Mouse (Mus musculus): Measurements from ENCODE around the gene Mrpl1.

Gene Mrpl1

DNA sequence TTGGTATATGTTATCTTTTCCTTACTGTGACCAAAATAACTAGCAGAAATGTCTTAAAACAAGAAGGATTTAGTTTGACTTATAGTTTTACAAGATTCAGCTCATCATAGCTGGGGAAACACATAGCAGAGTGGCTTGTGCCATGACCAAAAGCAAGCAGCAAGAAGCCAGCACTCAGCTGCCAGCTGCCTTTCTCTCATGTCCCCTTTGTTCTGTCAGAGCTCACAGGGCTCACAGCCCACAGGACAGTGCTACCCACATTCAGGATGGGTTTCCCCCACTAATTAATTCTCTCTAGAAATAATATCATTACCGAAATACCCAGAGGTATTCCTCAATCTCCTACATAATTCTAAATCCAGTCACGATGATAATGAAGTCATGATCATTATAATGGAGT is 1.8 kb upstream of the Mrpl1 start:
- no peak for DNase-seq (ENCODE audit: low spot score)

DNA sequence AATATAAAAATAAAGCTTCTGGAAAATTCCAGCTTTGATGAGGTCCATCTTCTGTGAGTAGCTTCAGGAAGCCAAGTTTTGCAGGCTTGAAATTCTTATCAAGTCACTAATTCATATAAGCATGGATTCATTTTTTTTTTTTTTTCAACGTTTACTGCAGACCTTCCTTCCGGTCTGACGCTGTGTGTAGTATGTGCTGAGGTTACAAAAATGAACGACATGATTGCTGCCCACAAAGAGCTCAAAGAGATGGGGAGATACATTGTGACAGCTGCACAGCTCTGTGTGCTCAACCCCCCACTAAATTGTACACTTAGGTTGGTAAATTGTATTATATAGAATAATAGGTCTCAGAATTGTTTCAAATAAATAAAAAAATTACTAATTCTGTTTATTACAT is 750 bp upstream of the Mrpl1 start:
- no peak for DNase-seq (ENCODE audit: low spot score)

DNA sequence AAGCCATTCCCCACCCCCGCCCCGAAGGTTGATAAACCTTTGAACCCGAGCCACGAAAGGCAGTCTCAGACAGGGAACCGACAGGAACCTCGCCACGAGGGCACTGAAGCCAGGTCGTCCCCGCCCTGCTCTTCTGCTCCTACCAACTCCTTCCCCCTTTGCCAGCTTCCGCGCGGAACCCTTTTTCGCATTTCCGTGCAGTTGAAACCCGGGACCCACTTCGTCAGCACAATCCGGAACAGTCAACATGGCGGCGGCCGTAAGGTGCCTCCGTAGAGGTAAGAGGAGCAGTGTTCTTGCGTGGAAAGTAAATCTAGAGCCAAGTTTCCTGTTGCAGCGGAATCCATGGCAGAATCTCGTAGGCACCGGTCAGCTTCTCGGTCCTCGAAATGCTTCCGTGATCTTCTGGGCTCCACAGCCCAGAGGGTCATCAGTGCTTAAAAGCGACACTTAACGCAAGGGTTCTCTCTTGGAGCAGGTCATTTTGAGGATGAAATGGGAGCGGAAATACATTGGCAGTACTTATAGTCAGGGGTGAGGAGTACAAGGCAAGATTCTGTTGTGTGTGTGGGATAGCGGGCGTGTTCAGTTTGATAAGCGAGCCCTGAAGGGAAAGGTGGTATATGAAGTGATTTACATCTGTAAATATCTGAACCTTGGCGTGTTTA is 757 bp downstream of the Mrpl1 start:
- DNase-seq (ENCODE audit: low spot score) = peak; percentile 82

DNA sequence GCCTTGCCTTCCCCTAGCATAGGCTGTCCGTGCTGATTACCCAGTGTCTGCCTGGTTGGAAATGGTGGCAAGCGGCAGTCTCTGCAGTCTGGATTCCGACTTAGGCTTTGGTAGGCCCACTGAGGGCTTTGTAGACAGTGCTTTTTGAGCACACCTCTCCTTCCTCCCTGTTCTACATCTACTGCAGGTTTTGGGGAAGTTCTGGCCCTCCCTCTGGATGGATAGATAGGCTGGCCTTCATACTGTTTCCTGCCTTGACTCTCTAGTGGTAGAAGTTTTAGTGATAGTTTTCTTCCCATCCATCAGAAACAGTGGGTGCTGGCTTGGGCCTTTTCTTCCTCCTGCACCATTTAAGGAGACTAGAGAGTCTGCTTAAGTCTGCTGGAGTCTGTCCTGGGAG is 9.4 kb downstream of the Mrpl1 start:
- no peak for DNase-seq (ENCODE audit: low spot score)

DNA sequence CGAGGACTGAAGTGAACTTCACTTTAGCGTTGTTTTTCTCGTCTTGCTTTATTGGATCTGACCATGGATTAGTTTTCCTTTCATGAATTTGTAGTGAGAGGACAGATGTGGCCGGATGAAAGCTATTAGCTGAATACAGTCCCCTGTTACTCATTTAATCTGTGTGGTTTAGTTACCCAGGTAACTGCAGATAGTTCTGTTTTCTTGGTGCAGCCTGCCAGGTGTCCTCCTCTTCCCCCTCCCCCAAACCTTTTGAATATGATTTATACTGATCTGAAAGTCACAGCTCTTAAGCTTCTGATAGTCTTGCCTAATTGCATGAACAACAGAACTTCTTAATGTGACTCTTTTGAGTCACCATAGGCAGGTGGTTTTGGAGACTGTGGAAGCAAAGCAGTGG is 10.2 kb downstream of the Mrpl1 start:
- no peak for DNase-seq (ENCODE audit: low spot score)

DNA sequence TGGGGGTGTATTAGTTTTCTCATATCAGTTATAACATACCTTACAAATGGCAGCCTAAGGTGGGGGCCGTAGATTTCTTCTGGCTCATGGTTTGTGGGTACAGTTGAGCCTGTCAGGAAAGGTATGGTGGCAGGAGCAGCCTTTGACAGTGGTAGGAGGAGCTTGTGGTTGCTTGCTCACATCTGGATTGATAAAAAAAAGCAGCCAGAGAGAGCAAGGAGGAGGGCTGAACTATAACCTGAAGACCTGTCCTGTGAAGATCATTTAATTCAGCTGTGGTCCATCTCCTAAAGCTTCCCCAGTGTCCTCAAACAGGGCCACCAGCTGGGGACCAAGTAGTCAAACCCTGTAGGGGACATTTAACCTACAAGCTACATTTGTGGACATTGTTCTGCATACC is 12.0 kb downstream of the Mrpl1 start:
- DNase-seq (ENCODE audit: low spot score) = no peak

DNA sequence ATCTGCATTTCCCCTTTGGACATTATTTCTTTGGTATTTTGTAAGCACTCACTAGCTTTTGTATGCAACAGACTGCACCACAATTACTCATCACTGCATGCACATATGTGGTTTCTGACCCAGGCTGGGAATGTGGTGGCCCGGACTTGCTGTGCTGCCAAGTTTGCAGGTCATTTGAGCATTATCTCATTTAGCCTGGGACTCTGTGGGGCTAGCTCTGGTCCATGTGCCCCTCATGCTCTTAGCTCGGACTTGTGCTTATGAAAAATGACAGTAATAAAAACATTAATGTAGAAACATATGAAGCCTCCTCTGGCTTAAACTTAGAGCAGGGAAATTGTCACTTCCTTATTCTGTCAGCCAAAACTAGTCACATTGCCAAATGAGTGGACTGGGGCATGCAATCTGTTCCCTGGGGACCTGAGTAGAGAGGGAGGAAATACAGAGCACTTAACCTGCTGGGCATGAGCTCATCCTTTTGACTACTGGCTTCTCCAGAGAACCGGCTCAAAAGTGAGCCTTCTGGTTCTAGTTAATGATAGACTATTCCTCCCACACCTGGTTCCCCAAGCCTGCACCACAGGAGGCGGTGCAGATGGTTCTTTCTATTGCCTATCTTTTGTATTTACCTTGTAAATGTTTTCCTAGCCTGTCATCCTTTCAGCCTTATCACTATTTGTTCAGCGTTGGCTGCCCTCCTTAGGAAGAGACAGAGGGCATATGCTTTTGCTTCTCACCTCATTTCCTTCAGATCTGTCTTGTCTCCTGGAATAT is 12.7 kb downstream of the Mrpl1 start:
- peak; percentile 21 for DNase-seq (ENCODE audit: low spot score)

DNA sequence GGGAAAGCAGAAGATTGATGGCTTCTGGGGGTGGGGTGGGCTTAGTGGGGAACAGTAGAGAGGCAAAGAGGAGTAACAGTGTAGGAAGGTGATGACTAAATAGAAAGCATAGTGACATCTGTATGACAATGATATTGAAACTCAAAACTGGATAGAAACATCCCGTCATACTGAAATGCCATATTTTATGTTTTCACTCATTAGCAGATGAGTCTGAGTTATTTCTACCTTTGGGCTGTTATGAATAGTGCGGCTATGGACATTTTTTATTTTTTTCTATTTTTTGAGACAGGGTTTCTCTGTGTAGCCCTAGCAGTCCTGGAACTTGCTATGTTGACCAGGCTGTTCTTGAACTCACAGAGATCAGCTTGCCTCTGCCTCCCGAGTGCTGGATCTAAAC is 13.7 kb downstream of the Mrpl1 start:
- no peak for DNase-seq (ENCODE audit: low spot score)

DNA sequence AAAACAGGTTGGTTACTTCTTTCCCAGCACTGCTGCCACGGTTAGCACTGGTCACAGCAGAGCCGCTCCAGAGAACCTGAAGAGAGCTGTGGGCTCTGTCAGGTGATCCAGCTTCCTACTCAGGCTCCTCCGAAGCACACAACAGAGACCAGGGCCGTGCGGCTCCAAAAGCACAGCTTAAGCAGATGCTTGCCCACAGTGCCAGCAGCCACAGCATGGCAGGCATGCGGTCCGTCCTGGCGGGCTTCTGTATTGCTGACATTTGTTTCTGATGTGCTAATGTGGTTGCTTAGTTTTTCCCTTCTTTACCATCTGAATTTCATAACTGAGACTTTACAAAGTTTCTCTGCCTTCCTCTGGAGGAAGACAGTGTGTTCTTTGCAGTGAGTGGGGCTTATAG is 17.2 kb downstream of the Mrpl1 start:
- no peak for DNase-seq (ENCODE audit: low spot score)

DNA sequence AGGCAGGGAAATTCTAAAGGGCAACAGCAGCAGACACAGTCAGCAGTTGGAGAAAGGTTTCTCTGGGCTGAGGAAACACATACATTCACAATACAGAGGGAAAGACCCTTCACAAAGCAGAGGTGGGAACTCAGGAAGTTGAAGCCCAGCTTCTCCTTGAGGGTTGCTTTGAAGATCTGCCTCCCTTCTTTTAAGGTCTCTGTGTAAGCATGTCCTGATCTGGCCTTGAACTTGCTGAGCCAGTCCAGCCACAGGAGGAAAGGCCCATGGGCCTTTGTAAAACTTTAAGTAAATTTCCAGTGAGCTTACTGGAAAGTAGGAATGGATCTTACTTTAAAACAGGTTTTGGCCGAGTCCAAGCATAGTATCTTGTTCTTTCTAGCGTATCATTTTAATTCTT is 19.7 kb downstream of the Mrpl1 start:
- DNase-seq (ENCODE audit: low spot score) = no peak

DNA sequence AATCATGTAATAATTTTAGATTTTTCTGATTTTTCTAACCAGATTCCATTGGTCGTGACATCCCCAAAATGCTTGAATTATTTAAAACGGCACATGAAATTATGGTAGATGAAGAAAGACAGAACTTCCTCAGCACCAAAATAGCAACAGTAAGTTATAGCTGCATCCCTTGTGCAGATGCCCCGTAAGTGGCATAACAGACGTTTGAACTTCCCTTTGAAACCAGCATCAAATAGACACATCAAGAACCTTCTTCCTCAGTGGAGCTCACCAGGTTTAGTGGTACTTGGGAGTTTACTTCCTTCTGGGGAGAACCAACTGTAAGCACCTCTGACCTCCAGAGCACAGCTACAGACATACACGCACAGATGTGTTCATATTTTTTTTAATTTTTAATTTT is 29.5 kb downstream of the Mrpl1 start:
- no peak for DNase-seq (ENCODE audit: low spot score)

DNA sequence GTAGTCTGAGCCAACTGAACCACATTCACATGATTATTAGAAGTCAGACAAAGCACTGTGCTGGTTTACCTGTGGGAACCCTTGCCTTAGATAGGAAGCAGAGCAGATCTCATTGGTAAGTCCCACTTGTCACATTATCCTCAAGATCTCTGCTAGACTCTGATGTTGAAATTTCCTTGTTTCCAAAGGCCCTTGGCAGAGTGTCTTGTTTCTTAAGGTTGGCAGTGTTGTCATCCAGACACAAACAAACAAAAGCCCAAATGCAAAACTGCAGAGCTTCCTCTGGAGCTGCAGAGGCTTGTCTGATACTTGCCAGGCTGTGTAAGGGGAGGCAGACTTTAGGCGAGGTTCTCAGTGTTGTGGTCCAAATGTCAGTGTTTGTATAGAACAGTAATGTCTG is 31.6 kb downstream of the Mrpl1 start:
- DNase-seq (ENCODE audit: low spot score) = no peak

DNA sequence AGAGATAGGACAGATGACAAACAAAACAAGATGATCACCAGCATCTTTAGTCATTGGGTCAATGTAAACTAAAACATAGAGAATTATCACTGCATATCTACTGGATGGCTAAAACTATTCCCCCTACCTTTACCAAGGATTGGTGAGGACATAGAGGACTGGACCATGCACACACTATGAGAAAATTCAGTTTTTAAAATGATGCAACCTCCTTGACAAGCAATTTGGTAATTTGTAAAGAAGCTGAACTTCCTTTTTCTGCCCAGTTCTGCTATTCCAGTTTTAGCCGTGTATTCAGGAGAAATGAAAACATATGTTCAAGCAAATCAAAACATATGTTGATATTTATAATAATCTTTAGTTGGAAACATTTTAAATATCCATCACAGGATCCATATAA is 35.2 kb downstream of the Mrpl1 start:
- no peak for DNase-seq (ENCODE audit: low spot score)

DNA sequence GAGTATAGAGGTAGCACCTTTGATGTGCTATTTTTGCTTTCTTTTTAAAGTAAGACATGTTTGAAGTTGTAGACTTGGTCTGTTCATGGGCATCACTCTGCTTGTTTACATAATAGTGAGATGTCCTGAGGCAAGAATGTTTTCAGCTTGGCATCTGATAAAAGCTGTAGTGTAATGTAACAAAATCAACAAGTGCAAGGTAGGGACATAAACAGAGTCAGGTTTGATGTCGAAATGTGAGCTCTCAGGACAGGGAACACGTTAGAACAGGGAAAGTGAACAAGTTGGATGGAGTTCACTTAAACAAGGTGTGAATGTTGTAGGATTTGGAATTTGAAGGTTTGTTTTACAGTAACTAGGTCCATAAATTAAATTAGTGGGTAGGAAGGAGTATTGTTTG is 44.7 kb downstream of the Mrpl1 start:
- no peak for DNase-seq (ENCODE audit: low spot score)

DNA sequence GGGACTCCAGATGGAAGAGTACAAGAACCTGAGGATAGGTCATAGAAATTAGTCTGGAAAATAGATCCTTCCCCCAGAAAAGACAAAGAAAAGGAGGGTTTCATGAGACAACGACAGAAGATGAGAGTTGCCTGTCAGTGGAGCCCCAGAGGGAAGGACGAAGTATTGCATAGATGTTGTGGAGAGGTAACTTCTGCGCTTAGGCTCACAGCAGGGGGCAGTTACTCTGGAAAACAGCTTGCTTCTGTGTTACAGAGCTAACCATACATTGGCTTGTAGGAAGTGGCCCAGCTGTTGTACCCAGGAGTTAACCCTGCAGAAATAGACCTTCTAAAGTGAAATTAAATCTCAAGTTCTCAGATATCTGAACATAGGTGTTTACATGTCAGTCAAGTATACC is 45.9 kb downstream of the Mrpl1 start:
- DNase-seq (ENCODE audit: low spot score) = no peak

DNA sequence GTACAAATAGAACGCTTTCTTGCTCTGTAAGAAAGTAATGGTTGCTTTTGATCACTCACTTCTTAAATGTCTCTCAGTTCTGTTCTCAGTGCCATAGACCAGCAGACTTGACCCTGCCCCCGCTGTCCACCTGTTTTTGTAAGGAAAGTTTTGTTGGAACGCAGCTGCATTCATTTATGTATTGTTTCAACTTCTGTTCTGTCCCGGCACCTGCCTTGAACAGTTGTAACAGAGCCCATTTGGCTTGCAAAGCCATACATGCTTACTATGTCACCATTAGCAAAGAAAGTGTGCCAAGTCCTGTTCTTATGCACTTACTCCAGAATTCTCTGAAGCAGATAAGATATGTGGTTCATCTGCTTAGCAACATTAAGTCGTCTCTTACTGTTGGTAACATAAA is 48.9 kb downstream of the Mrpl1 start:
- no peak for DNase-seq (ENCODE audit: low spot score)

DNA sequence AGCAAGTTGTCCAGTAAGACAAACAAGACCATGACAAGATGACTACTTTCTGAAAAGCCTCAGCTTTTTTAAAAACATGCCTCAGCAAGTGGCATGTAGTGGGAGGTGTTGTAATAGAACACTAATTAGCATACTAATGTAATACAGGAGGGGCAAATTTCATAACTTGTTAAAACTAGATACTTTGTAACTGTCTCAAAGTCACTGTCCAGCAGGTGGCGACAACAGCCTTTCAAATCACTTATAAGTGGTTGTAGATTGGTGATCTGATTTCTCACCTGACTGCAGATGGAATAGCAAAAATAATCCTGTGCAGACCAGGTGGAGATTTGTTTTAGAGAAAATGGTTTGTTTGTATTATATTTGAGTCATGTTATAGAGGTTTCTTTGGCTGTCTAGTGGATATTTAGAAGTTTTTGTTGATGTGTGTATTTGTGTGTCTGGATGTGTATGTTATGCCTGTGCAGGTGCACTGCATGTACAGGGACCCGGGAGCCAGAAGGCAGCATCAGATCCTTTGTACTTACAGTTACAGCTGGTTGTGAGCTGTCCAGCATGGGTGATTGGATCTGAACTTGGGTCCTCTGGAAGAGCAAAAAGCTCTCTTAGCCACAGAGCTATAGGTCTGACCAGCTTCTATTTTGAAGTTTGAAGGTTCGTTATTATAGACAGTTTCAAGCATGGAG is 57.9 kb downstream of the Mrpl1 start:
- peak; percentile 67 for DNase-seq (ENCODE audit: low spot score)

DNA sequence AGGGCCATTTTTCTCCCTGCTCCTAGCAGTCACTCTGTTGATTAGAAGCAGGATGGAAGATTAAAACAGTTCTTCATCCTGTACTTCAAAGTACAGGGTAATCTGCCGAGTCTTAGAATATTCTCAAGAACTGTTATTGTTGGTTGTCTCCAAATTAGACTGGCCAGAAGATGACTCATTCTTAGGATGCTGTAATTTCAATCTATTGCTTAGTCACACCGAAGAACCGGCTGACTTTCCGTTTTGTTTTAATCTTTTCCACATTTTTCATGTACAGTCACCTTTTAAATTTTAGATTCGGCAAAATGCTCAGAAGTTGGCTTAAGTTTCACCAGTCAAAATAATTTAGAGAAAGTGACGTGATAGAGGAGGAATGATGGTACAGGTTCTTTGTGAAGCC is 61.8 kb downstream of the Mrpl1 start:
- no peak for DNase-seq (ENCODE audit: low spot score)

DNA sequence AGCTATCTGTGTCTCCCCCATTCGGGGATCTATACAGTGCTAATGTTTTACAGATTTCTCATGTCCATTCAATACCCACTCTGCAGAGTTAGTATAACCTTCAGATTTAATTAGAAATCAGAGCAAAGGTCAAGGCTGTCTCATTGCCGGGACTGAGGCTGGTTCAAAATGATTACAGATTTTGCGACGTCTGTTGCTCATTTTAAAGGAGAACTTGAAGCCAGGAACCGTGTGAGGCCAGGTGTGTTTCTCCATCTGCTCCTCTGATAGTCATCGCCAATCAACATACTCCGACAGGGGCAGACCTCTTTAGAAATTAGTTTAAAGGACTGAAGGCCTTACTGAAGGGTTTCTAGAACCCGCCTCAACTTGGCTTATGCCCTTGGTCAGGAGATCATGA is 96.5 kb downstream of the Mrpl1 start:
- DNase-seq (ENCODE audit: low spot score) = no peak

DNA sequence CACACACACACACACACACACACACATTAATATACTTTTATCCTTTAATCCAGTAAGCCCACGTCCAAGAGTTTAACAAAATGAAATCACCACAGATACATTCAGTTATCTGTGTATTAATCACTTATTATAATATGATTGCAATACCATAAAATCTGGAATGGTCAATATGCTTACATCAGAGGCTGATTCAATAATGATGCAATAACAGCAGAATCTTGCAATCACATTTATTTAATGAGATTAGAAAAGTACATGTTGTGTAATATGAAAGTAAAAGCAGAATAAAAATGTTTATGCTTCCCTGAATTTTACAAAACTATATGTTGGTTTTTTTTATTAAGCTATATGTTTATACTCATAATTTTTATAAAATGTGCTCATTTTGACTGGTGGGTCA is 97.0 kb downstream of the Mrpl1 start:
- no peak for DNase-seq (ENCODE audit: low spot score)

DNA sequence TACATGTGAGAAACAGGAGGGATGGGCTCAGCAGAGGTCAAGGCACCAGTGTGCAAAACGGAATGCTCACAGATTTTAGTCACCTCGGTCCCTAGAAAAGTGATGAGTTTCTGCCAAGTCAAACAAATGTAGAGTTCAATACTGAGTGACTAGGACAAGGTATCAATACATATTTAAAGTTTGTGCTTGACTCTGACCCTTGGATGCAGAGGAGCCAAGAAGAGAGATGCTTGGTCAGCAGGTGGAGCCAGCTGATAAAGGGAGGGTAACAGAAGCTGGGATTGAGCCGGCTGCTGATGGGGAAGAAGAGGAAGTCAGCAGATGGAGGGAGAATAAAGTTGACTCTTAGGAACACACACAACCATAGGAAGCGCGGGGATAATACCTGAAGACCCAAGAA is 97.5 kb downstream of the Mrpl1 start:
- no peak for DNase-seq (ENCODE audit: low spot score)

DNA sequence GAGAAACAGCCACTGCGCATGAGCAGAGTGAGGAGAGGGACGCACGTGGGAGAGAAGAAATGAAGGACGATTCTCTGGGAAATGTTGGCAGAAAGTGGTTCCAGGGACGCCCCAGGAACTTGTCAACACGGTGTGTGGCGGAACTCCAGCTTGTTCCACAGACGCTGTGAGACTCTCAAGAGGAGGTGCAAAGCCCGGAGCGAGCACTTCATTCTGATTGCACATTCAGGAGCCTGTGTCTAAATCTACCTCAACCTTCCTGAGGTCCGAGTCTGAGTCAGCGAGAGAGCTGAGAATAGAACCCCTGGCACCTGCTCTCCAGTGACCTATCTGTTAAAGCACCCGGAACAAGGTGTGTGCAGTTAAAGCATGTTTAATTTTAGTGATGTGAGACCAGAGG is 98.8 kb downstream of the Mrpl1 start:
- DNase-seq (ENCODE audit: low spot score) = no peak

DNA sequence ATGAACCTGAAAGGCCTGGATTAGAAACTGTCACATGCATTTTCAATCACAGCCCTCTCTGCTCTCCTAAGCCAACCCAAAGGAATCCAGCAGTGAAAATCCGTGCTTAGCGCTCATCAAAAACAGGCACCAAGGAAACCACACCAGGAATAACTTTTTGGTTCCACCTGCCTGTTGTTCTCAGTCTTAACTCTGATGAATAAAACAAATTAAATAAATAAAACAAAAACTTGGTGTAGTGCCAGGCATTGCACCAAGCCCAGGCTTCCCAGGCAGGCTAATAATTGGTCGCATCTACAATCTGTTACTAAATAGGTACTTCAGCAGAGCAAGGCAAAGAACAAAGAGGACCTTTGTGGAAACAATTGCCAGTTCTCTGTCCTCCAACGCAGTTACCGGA is 99.4 kb downstream of the Mrpl1 start:
- DNase-seq (ENCODE audit: low spot score) = no peak

DNA sequence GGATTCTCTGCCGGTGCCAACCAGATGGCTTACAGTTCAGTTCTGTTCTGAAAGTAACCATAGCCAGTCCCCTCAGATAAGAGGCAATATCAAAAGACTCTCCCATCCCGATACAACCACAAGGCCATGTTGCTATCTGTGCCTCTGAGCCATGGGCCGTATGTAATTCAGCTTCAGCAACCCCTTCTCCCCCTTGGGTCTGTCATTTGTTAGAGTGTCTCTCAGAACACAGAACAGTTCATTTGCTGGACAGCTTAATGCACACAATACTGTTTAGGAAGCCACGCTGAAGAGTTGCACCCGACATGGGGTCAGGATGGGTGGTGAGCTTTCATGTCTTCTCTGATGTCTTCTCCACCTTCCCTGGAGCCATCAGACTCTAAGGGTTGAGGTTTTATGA is 100.3 kb downstream of the Mrpl1 start:
- no peak for DNase-seq (ENCODE audit: low spot score)
